Mouse (Mus musculus) limb, embryonic 11.5 days (tissue): Measurements from ENCODE around the gene Defb36. TPM values are rescaled to one million over a fixed set of nuclear protein-coding genes. Genes with fewer than 3 reads are reported as not detected.
A peak's percentile ranks its signal among the peaks of the same experiment; 100 is the strongest.

ENCODE experiments used
- ATAC-seq: fragments of 200-750 bp; cut with Nextera tagmentation; 2 replicates; pipeline ENCODE4 v1.8.0; 2017; ENCODE audit warnings: low read depth; ENCODE audit not compliant: insufficient number of reproducible peaks, low FRiP score, low TSS enrichment
- DNase-seq: peaks from one replicate; pipeline ENCODE4 v3.0.0-alpha.2; 2015; ENCODE audit warnings: low spot score
- H3K27ac ChIP-seq: fragments of 300-500 bp; sonication (generic); replicated peaks from 2 replicates; pipeline ENCODE4 v1.5.1; 2014; ENCODE audit warnings: low read depth, mild to moderate bottlenecking, low read length
- H3K27me3 ChIP-seq: fragments of 300-500 bp; sonication (generic); 2 replicates; pipeline ENCODE4 v1.6.1; 2014; ENCODE audit warnings: mild to moderate bottlenecking, low read length, mixed read lengths; ENCODE audit not compliant: control insufficient read depth, insufficient read depth
- H3K36me3 ChIP-seq: fragments of 300-500 bp; sonication (generic); 2 replicates; pipeline ENCODE4 v1.6.1; 2014; ENCODE audit warnings: mild to moderate bottlenecking, low read length, moderate library complexity, mixed read lengths; ENCODE audit not compliant: control insufficient read depth, insufficient read depth
- H3K4me1 ChIP-seq: fragments of 300-500 bp; sonication (generic); 2 replicates; pipeline ENCODE4 v1.6.1; 2014; ENCODE audit warnings: low read length, mixed read lengths; ENCODE audit not compliant: control insufficient read depth, insufficient read depth
- H3K4me2 ChIP-seq: fragments of 300-500 bp; sonication (generic); 2 replicates; pipeline ENCODE4 v1.6.1; 2014; ENCODE audit warnings: low read depth, mild to moderate bottlenecking, moderate library complexity; ENCODE audit not compliant: severe bottlenecking
- H3K4me3 ChIP-seq: fragments of 300-500 bp; sonication (generic); 2 replicates; pipeline ENCODE4 v1.5.1; 2014; ENCODE audit warnings: low read depth, low read length
- H3K9ac ChIP-seq: fragments of 300-500 bp; sonication (generic); 2 replicates; pipeline ENCODE4 v1.6.1; 2014; ENCODE audit warnings: mild to moderate bottlenecking, low read length
- H3K9me3 ChIP-seq: fragments of 300-500 bp; sonication (generic); 2 replicates; pipeline ENCODE4 v1.6.1; 2016; ENCODE audit warnings: low read length; ENCODE audit not compliant: control insufficient read depth
- WGBS: fragments of 180-500 bp; shearing (Covaris S2); extraction: QIAGEN DNeasy Blood & Tissue Kit; methylation state at CpG from one replicate; pipeline ENCODE4 v1.1.7; 2014; 5-methylcytosine and 5-hydroxymethylcytosine counted together
- polyA plus RNA-seq: library from polyadenylated mRNA; unstranded; fragments of >200 nt; fragmentation: Nextera tagmentation; extraction: Ambion mirVana; gene quantifications from 2 replicates; pipeline ENCODE4 v1.2.1, GENCODE M21; 2014

Gene Defb36
- polyA plus RNA-seq, 1 experiment from 2014 or later = not detected

DNA sequence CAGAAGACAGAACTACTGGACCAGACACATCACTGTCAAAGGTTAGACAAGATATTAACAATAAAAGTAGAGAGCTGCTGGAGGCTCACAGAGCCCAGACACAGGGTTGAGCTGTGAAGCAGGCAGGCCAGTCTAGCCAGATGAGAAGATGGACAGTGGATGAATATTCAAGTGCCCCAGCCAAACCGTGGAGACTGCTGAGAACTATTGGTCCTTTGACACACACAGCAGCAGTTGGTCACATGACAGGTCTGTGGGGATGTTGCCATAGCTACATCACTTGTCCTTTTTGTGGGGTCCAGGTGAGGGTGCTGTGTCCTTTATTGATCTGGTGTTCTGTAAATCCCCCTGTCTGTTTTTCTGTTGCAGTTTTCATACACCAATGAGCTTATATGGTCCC is 21.1 kb downstream of the Defb36 start:
- Histone ChIP-seq H3K4me1 (0 out of 2 replicates have a peak, but pooled peaks cover 8% of the 10 kb centered on the region), H3K9me3 (no peaks in the 10 kb centered on the region), H3K4me3 (no peak overlapping the region), H3K27me3 (peaks cover 38% of the 10 kb centered on the region), H3K36me3 (no peaks in the 10 kb centered on the region), H3K27ac (no peak overlapping the region), H3K9ac (no peak overlapping the region), H3K4me2 (no peak overlapping the region)
- WGBS = 26% methylated on average over 1 of the region's 1 CpGs
- ATAC-seq (no peak), DNase-seq (no peak)

- DNase-seq = peak; percentile 63
- peak within 1 kb of the TSS; percentile 35 for H3K4me3 ChIP-seq
- no peaks in the 10 kb centered on the region for H3K9me3 ChIP-seq
- no peak within 1 kb of the TSS for H3K27ac ChIP-seq
- peak within 1 kb of the TSS; percentile 52 for H3K9ac ChIP-seq
- peak; percentile 56; the same call in 1 of the 2 replicates for ATAC-seq
- peaks cover 38% of the 10 kb centered on the region for H3K27me3 ChIP-seq
- H3K36me3 ChIP-seq = no peaks in the 10 kb centered on the region
- H3K4me2 ChIP-seq = peak within 1 kb of the TSS; percentile 51
- H3K4me1 ChIP-seq = 0 out of 2 replicates have a peak, but pooled peaks cover 8% of the 10 kb centered on the region
- WGBS = 2% methylated on average over 57 of the region's 59 CpGs
These were observed 22.9 kb downstream of the Defb36 start, which contains the start of gene Rem1 for GRCm38 (mm10) chr2:152626774-152627591. TSS of gene Rem1 (plus strand) at chr2:152626951.

DNA sequence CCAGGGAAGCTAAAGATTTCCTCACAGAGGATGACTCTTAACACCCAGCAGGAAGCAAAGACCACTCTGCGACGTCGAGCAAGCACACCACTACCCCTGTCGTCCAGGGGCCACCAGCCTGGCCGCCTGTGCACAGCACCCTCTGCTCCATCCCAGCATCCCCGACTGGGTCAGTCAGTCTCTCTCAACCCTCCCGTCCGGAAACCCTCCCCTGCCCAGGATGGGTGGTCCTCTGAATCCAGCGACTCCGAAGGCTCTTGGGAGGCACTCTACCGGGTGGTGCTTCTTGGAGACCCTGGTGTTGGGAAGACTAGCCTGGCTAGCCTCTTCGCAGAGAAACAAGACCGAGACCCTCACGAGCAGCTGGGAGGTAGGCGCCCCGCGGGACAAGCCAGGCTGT is 23.9 kb downstream of the Defb36 start:
- Histone ChIP-seq H3K4me3 (no peak overlapping the region), H3K9ac (no peak overlapping the region), H3K36me3 (no peaks in the 10 kb centered on the region), H3K4me2 (peak overlapping the region; percentile 11; the same call in 1 of the 2 replicates), H3K27ac (no peak overlapping the region), H3K27me3 (peaks cover 38% of the 10 kb centered on the region), H3K9me3 (no peaks in the 10 kb centered on the region), H3K4me1 (peaks cover 8% of the 10 kb centered on the region; the same call in 1 of the 2 replicates)
- DNase-seq (no peak), ATAC-seq (no peak)
- 42% methylated on average over 17 of the region's 17 CpGs for WGBS

DNA sequence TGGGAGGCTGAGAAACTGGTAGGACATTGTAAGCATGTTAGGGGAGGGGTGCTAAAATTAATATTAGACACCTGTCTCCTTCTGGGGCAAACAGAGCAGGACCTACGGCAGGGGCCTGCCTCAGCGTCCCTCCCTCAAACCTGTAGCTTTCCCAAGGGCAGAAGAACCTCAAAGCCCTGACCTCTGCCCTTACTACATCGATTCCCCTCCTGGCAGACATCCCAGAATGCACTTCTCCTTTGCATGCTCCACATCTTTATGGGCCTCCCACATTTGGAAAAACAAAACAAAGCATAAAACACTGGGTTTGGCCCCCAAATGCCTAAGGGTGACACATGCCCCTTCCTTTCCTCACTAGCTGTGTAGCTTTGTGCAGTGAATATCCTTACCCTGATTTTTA is 25.1 kb downstream of the Defb36 start:
- H3K9me3 ChIP-seq = no peaks in the 10 kb centered on the region
- DNase-seq (no peak), ATAC-seq (no peak)
- no peak overlapping the region for H3K27ac ChIP-seq
- no peak overlapping the region for H3K9ac ChIP-seq
- 66% methylated on average over 3 of the region's 3 CpGs for WGBS
- no peaks in the 10 kb centered on the region for H3K36me3 ChIP-seq
- no peak overlapping the region for H3K4me2 ChIP-seq
- H3K4me1 ChIP-seq = peaks cover 11% of the 10 kb centered on the region; the same call in 1 of the 2 replicates
- no peak overlapping the region for H3K4me3 ChIP-seq
- peaks cover 38% of the 10 kb centered on the region for H3K27me3 ChIP-seq

- Histone ChIP-seq H3K9me3 (no peaks in the 10 kb centered on the region), H3K27ac (no peak overlapping the region), H3K9ac (no peak overlapping the region), H3K4me1 (peaks cover 11% of the 10 kb centered on the region; the same call in 1 of the 2 replicates), H3K27me3 (peaks cover 38% of the 10 kb centered on the region), H3K4me2 (no peak overlapping the region), H3K36me3 (no peaks in the 10 kb centered on the region), H3K4me3 (no peak overlapping the region)
- ATAC-seq (no peak), DNase-seq (no peak)
- WGBS = 88% methylated on average over 6 of the region's 6 CpGs
These were observed 25.8 kb downstream of the Defb36 start for GRCm38 (mm10) chr2:152629904-152630303.

DNA sequence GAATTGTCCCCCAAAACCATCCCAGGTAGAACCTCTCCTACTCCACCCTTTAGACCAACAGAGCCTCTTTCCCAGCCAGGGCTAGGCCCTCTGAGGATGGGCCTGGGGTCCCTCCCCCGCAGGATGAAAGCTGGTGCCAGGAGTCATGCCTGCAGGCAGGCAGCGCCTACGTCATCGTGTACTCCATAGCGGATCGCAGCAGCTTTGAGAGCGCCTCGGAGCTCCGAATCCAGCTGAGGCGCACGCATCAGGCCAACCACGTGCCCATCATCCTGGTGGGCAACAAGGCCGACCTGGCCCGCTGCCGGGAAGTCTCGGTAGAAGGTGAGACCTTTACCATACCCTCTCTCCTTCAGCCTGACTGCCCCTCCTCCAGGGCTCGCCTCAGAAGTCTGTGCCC is 29.2 kb downstream of the Defb36 start:
- Histone ChIP-seq H3K27ac (no peak overlapping the region), H3K4me3 (no peak overlapping the region), H3K9ac (no peak overlapping the region), H3K4me1 (peaks cover 3% of the 10 kb centered on the region; the same call in 1 of the 2 replicates), H3K27me3 (peaks cover 8% of the 10 kb centered on the region; the same call in 1 of the 2 replicates), H3K9me3 (no peaks in the 10 kb centered on the region), H3K36me3 (no peaks in the 10 kb centered on the region), H3K4me2 (peak overlapping the region; percentile 37)
- ATAC-seq (no peak), DNase-seq (peak; percentile 44)
- WGBS = 34% methylated on average over 17 of the region's 17 CpGs

DNA sequence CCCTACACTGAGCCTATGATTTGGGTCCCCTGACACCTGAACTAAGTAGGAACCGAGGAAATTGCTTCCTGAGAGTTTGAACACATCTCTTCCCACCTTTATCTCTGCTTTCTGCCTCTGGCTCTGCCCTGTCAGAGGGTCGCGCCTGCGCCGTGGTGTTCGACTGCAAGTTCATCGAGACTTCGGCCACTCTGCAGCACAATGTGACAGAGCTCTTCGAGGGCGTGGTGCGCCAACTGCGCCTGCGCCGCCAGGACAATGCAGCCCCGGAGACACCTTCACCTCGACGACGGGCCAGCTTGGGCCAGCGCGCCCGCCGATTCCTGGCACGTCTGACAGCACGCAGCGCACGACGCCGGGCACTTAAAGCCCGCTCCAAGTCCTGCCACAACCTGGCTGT is 30.2 kb downstream of the Defb36 start:
- DNase-seq (no peak), ATAC-seq (no peak)
- Histone ChIP-seq H3K27ac (no peak overlapping the region), H3K36me3 (no peaks in the 10 kb centered on the region), H3K4me1 (peaks cover 3% of the 10 kb centered on the region; the same call in 1 of the 2 replicates), H3K4me2 (no peak overlapping the region), H3K27me3 (no peaks in the 10 kb centered on the region), H3K9ac (no peak overlapping the region), H3K9me3 (no peaks in the 10 kb centered on the region), H3K4me3 (no peak overlapping the region)
- 73% methylated on average over 29 of the region's 29 CpGs for WGBS

GRCm38 (mm10) chr2:152636246-152637005 is 32.3 kb downstream of the Defb36 start:
- 77% methylated on average over 23 of the region's 23 CpGs for WGBS
- no peak overlapping the region for H3K27ac ChIP-seq

More at GRCm38 (mm10) chr2:152636246-152637005, 32.3 kb downstream of the Defb36 start:
- Histone ChIP-seq H3K4me2 (no peak overlapping the region), H3K4me1 (peaks cover 3% of the 10 kb centered on the region; the same call in 1 of the 2 replicates), H3K9me3 (no peaks in the 10 kb centered on the region), H3K36me3 (no peaks in the 10 kb centered on the region), H3K27me3 (no peaks in the 10 kb centered on the region), H3K4me3 (no peak overlapping the region), H3K9ac (no peak overlapping the region)
- ATAC-seq (no peak), DNase-seq (no peak)
